Mouse (Mus musculus): ENCODE results near the gene Acot12. TPM values are rescaled to one million over a fixed set of nuclear protein-coding genes. Genes with fewer than 3 reads are reported as not detected.
A peak's percentile ranks its signal among the peaks of the same experiment; 100 is the strongest.

Acot12 gene
- polyA plus RNA-seq, 1 experiment from 2014 or later, result 0.64 TPM

DNA sequence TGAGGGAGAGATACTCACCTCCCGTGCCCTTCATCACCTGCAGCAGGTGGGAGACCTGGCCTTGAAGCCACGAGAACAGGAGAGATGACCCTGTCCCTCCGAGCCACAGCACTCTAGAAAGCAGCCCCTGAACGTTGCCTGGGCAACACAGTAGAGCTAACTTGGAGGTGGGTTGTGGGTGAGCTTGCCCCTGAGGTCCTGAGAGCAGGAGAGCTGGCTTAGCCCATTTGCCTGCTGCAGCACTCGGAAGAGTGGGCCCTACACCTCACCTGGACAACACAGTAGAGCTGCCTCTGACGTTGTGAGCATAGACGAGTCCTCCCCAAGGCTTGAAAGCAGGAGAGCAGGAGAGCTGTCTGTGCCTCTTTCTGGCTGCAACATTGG lies 17.6 kb upstream of the Acot12 start:
- no peak overlapping the region for H3K4me2 ChIP-seq
- no peak overlapping the region for H3K4me3 ChIP-seq (ENCODE audit: low read depth, low read length)
- H3K27me3 ChIP-seq (replicated peaks; ENCODE audit: control insufficient read depth, insufficient read depth, low read length), result no peaks in the 10 kb centered on the region
- no peaks in the 10 kb centered on the region for H3K4me1 ChIP-seq (replicated peaks; ENCODE audit: control insufficient read depth, insufficient read depth, low read length)
- no peaks in the 10 kb centered on the region for H3K9me3 ChIP-seq (ENCODE audit: control insufficient read depth, low read length)
- ATAC-seq (replicated peaks; ENCODE audit: low FRiP score) (no peak), DNase-seq (ENCODE audit: low spot score) (no peak)
- H3K36me3 ChIP-seq (ENCODE audit: control insufficient read depth, insufficient read depth, low read length), result no peaks in the 10 kb centered on the region
- no peak overlapping the region for H3K9ac ChIP-seq (ENCODE audit: low read depth, low read length)
- no peak overlapping the region for H3K27ac ChIP-seq (ENCODE audit: low read depth, low read length)
- WGBS, result 76% methylated on average over 7 of the region's 7 CpGs

DNA sequence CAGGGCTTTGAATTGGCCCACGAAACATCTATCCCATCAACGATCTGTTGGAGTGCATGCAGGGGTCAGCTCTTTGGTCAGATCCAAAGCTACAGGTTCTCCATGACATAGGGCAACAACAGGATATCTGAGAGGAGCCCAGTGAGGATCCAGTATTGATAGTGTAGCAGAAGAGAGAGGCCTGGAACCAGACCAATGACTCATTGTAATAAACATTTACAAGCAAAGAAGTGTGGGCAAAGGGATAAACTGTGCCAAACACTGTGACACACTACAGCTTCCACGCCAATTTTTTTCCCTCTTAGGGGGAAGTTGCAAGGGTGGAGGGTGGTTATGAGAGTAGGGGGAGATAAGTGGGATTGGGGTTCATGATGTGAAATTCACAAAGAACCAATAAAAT lies 17.1 kb upstream of the Acot12 start:
- no peaks in the 10 kb centered on the region for H3K27me3 ChIP-seq (replicated peaks; ENCODE audit: control insufficient read depth, insufficient read depth, low read length)
- H3K27ac ChIP-seq (ENCODE audit: low read depth, low read length), result no peak overlapping the region
- no peaks in the 10 kb centered on the region for H3K9me3 ChIP-seq (ENCODE audit: control insufficient read depth, low read length)
- DNase-seq (ENCODE audit: low spot score) (no peak), ATAC-seq (replicated peaks; ENCODE audit: low FRiP score) (no peak)
- no peak overlapping the region for H3K9ac ChIP-seq (ENCODE audit: low read depth, low read length)
- no peaks in the 10 kb centered on the region for H3K4me1 ChIP-seq (replicated peaks; ENCODE audit: control insufficient read depth, insufficient read depth, low read length)
- 86% methylated on average over 3 of the region's 3 CpGs for WGBS
- no peak overlapping the region for H3K4me2 ChIP-seq
- H3K4me3 ChIP-seq (ENCODE audit: low read depth, low read length), result no peak overlapping the region
- no peaks in the 10 kb centered on the region for H3K36me3 ChIP-seq (ENCODE audit: control insufficient read depth, insufficient read depth, low read length)

DNA sequence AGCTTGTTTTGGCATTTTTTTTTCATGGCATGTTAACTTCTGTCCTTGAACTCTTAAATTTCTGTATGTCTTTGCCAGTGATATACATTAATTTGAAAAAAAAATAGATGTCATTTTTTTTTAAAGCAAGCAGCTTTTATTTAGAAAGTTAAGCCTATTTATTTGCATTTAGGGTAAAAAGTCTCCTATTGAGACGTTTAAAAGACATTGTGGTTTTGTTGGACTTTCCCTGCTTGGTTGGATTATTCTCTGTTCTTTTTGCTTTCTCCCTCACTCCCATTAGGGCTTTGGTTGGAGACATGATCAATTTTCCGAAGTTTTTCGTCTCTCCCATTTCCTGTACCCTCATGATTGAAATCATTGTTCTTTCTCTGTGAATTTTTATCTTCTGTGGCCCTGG lies 16.2 kb upstream of the Acot12 start:
- WGBS, result 73% methylated on average over 3 of the region's 3 CpGs
- Histone ChIP-seq H3K27ac (ENCODE audit: low read depth, low read length) (no peak overlapping the region), H3K9me3 (ENCODE audit: control insufficient read depth, low read length) (no peaks in the 10 kb centered on the region), H3K36me3 (ENCODE audit: control insufficient read depth, insufficient read depth, low read length) (no peaks in the 10 kb centered on the region), H3K9ac (ENCODE audit: low read depth, low read length) (no peak overlapping the region), H3K4me2 (no peak overlapping the region), H3K4me3 (ENCODE audit: low read depth, low read length) (no peak overlapping the region), H3K27me3 (replicated peaks; ENCODE audit: control insufficient read depth, insufficient read depth, low read length) (no peaks in the 10 kb centered on the region), H3K4me1 (replicated peaks; ENCODE audit: control insufficient read depth, insufficient read depth, low read length) (no peaks in the 10 kb centered on the region)
- ATAC-seq (replicated peaks; ENCODE audit: low FRiP score), result no peak
- DNase-seq (ENCODE audit: low spot score), result no peak

DNA sequence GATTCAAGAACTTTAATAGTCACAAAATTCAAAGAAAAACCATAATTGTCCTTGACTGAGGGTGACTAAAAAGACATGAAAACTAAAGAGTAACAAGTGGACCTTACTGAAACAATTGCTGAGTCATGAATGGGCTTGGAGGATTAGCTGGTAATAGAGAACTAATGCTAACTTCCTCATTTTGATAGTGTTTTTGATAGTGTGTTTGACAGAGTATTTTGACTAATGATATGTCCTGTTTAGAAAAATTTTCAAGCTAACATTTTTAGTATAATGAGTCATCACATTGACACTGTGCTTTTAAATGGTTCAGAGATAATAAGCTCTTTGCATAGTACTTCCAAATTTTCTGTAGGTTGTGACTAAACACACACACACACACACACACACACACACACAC lies 13.4 kb upstream of the Acot12 start:
- ATAC-seq (replicated peaks; ENCODE audit: low FRiP score) (no peak), DNase-seq (ENCODE audit: low spot score) (no peak)
- H3K9me3 ChIP-seq (ENCODE audit: control insufficient read depth, low read length), result no peaks in the 10 kb centered on the region
- H3K4me2 ChIP-seq, result no peak overlapping the region
- no peak overlapping the region for H3K27ac ChIP-seq (ENCODE audit: low read depth, low read length)
- H3K36me3 ChIP-seq (ENCODE audit: control insufficient read depth, insufficient read depth, low read length), result no peaks in the 10 kb centered on the region
- no peak overlapping the region for H3K9ac ChIP-seq (ENCODE audit: low read depth, low read length)
- H3K4me3 ChIP-seq (ENCODE audit: low read depth, low read length), result no peak overlapping the region
- H3K27me3 ChIP-seq (replicated peaks; ENCODE audit: control insufficient read depth, insufficient read depth, low read length), result no peaks in the 10 kb centered on the region
- H3K4me1 ChIP-seq (replicated peaks; ENCODE audit: control insufficient read depth, insufficient read depth, low read length), result no peaks in the 10 kb centered on the region

DNA sequence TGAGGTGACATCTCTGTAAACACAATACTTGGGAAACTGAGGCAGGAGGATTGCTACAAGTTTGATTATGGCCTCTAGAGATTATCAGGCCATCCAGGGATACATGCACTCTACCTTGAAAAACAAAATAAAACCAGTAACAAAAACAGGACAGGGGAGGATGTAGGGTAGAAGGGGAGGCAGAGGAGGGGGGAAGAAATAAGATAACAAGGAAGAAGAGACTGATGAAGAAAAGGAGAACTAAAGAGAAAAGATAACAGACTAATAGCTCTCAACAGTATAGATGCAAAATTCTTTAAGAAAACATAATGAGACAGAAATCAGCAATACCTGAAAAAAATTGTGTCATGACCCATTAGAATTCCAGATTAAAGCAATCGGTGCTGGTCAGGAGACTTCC lies 4.1 kb upstream of the Acot12 start:
- Histone ChIP-seq H3K9me3 (ENCODE audit: control insufficient read depth, low read length) (no peaks in the 10 kb centered on the region), H3K27me3 (replicated peaks; ENCODE audit: control insufficient read depth, insufficient read depth, low read length) (peaks cover 14% of the 10 kb centered on the region), H3K4me2 (no peak overlapping the region), H3K4me3 (ENCODE audit: low read depth, low read length) (no peak overlapping the region), H3K36me3 (ENCODE audit: control insufficient read depth, insufficient read depth, low read length) (no peaks in the 10 kb centered on the region), H3K9ac (ENCODE audit: low read depth, low read length) (no peak overlapping the region), H3K4me1 (replicated peaks; ENCODE audit: control insufficient read depth, insufficient read depth, low read length) (no peaks in the 10 kb centered on the region), H3K27ac (ENCODE audit: low read depth, low read length) (no peak overlapping the region)
- 80% methylated on average over 1 of the region's 1 CpGs for WGBS
- DNase-seq (ENCODE audit: low spot score), result no peak
- ATAC-seq (replicated peaks; ENCODE audit: low FRiP score), result no peak

DNA sequence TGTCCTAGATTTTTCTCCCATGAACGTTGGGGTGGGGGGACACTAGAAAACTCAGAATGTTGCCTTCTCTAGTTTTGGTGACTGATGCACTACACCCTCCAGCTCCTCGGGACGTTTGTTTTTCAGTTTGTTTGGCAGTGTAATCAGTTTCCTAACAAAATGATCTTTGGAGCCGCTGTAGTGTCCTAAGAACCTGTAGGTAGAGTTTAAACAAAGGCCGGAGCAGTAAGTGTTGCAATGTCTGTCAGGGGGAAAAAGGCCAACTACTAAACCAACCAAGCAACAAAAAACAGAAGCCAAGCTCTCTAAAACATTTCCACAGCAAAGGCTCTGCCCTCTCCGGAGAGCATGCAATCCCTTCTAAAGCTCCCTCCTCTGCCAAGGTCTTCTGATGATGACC lies 461 bp upstream of the Acot12 start:
- ATAC-seq (replicated peaks; ENCODE audit: low FRiP score), result no peak
- H3K27ac ChIP-seq (ENCODE audit: low read depth, low read length), result no peak overlapping the region; the same call in 1 of the 2 replicates

DNA sequence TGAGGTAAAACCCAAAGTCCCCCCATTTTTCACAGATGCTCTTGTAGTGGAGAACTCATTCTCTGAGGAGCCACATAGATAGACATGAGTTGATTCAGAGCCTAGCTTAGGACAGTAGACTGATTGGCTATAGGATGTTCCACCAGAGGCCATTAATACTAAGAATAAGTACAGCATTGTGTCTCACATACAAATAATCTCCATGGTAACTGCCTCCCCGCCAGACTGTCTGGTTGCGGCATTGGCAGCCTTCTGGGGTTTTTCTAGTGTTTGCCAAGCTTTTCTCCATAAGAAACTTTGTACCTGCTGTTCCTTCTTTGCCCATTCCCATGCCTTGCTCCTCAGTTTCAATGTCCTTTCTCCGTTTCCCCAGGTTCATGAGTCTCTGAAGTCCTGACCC lies 1.9 kb downstream of the Acot12 start:
- H3K9me3 ChIP-seq (ENCODE audit: control insufficient read depth, low read length), result no peaks in the 10 kb centered on the region
- H3K27me3 ChIP-seq (replicated peaks; ENCODE audit: control insufficient read depth, insufficient read depth, low read length), result peaks cover 14% of the 10 kb centered on the region
- WGBS, result 83% methylated on average over 3 of the region's 3 CpGs
- no peaks in the 10 kb centered on the region for H3K36me3 ChIP-seq (ENCODE audit: control insufficient read depth, insufficient read depth, low read length)
- no peaks in the 10 kb centered on the region for H3K4me1 ChIP-seq (replicated peaks; ENCODE audit: control insufficient read depth, insufficient read depth, low read length)
- ATAC-seq (replicated peaks; ENCODE audit: low FRiP score), result no peak
- H3K9ac ChIP-seq (ENCODE audit: low read depth, low read length), result no peak overlapping the region
- H3K4me3 ChIP-seq (ENCODE audit: low read depth, low read length), result no peak overlapping the region
- no peak overlapping the region for H3K27ac ChIP-seq (ENCODE audit: low read depth, low read length)
- H3K4me2 ChIP-seq, result no peak overlapping the region
- no peak for DNase-seq (ENCODE audit: low spot score)

More for the DNA sequence above, 461 bp upstream of the Acot12 start:
- Histone ChIP-seq H3K9ac (ENCODE audit: low read depth, low read length) (no peak overlapping the region), H3K4me3 (ENCODE audit: low read depth, low read length) (peak overlapping the region; percentile 40), H3K27me3 (replicated peaks; ENCODE audit: control insufficient read depth, insufficient read depth, low read length) (peaks cover 14% of the 10 kb centered on the region), H3K4me1 (replicated peaks; ENCODE audit: control insufficient read depth, insufficient read depth, low read length) (no peaks in the 10 kb centered on the region), H3K9me3 (ENCODE audit: control insufficient read depth, low read length) (no peaks in the 10 kb centered on the region), H3K4me2 (peak overlapping the region; percentile 65), H3K36me3 (ENCODE audit: control insufficient read depth, insufficient read depth, low read length) (no peaks in the 10 kb centered on the region)
- 61% methylated on average over 6 of the region's 6 CpGs for WGBS
- no peak for DNase-seq (ENCODE audit: low spot score)

DNA sequence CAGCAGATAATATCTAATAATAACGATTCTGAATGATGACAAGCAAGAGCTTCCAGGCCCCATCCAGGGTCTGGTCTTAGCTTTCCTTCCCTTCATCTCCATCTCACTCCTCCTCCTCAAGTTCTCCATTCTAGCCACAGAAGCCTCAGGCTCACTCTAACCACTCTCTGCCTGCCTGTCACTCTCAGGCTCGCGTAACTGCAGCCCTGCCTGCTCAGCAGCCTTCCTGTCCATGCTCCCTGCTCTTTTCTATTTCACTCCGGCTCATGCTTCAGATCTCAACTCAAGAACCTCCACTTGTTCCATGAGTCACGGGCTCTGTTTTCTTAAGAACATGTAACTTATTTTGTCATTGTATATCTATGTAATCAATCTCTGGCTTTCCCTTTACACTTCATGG lies 5.2 kb downstream of the Acot12 start:
- Histone ChIP-seq H3K4me2 (no peak overlapping the region), H3K27ac (ENCODE audit: low read depth, low read length) (no peak overlapping the region), H3K4me3 (ENCODE audit: low read depth, low read length) (no peak overlapping the region), H3K36me3 (ENCODE audit: control insufficient read depth, insufficient read depth, low read length) (no peaks in the 10 kb centered on the region), H3K9me3 (ENCODE audit: control insufficient read depth, low read length) (no peaks in the 10 kb centered on the region), H3K27me3 (replicated peaks; ENCODE audit: control insufficient read depth, insufficient read depth, low read length) (peaks cover 5% of the 10 kb centered on the region), H3K4me1 (replicated peaks; ENCODE audit: control insufficient read depth, insufficient read depth, low read length) (no peaks in the 10 kb centered on the region), H3K9ac (ENCODE audit: low read depth, low read length) (no peak overlapping the region)
- 82% methylated on average over 5 of the region's 5 CpGs for WGBS
- no peak for DNase-seq (ENCODE audit: low spot score)
- ATAC-seq (replicated peaks; ENCODE audit: low FRiP score), result no peak

DNA sequence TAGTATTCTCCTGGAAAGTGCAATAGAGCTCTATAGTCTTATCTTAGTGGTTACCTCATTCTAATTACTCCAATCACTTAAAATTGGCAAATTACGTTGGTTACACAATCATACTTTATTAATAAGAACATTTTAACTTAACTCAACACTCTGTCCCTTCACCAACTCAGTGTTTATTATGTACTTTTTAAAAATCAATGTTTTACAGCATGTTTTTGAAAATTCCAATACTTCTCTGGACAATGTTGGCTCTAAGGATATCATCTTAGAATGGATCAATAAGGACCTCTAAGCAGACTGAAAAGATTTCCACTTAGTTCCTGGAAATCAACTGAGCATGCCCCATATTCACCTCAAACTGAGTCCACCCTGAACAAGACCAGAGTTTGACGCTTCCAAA lies 7.1 kb downstream of the Acot12 start:
- 76% methylated on average over 2 of the region's 2 CpGs for WGBS
- H3K27ac ChIP-seq (ENCODE audit: low read depth, low read length), result no peak overlapping the region
- DNase-seq (ENCODE audit: low spot score), result no peak
- no peak overlapping the region for H3K4me2 ChIP-seq
- H3K4me3 ChIP-seq (ENCODE audit: low read depth, low read length), result no peak overlapping the region
- H3K4me1 ChIP-seq (replicated peaks; ENCODE audit: control insufficient read depth, insufficient read depth, low read length), result no peaks in the 10 kb centered on the region
- no peaks in the 10 kb centered on the region for H3K27me3 ChIP-seq (replicated peaks; ENCODE audit: control insufficient read depth, insufficient read depth, low read length)
- no peak overlapping the region for H3K9ac ChIP-seq (ENCODE audit: low read depth, low read length)
- ATAC-seq (replicated peaks; ENCODE audit: low FRiP score), result no peak
- H3K36me3 ChIP-seq (ENCODE audit: control insufficient read depth, insufficient read depth, low read length), result no peaks in the 10 kb centered on the region
- H3K9me3 ChIP-seq (ENCODE audit: control insufficient read depth, low read length), result no peaks in the 10 kb centered on the region

Measured in liver, embryonic 11.5 days (tissue).